Mouse (Mus musculus) erythroblast, adult 5-6 weeks (primary cell): ENCODE measurements around the gene Fbxl17. TPM values are rescaled to one million over a fixed set of nuclear protein-coding genes. Genes with fewer than 3 reads are reported as not detected.

ENCODE experiments used
- ATAC-seq: replicated peaks from 2 replicates; pipeline ENCODE4 v1.8.0; 2016; ENCODE audit warnings: moderate number of reproducible peaks, mild to moderate bottlenecking, moderate TSS enrichment, inconsistent platforms; ENCODE audit not compliant: poor library complexity, low FRiP score, severe bottlenecking
- total RNA-seq, 2 experiments: library from RNA; stranded (forward) in 1 of 2; stranded (reverse) in 1 of 2; fragments of 150-400 nt in 1 of 2; fragments of 200-764, 138-1000 nt in 1 of 2; gene quantifications; 2 replicates each; pipeline versions ENCODE4 v1.2.3 to v1.2.4; 2015 to 2017; ENCODE audit warnings: low replicate concordance in 2 of 2

Fbxl17 gene
- total RNA-seq, 2 experiments from 2014 or later, result 0.85 to 2.7 TPM

- no peak for ATAC-seq
These were observed 148.8 kb downstream of the Fbxl17 start for GRCm38 (mm10) chr17:63350876-63351509.

GRCm38 (mm10) chr17:63344101-63344500 lies 155.7 kb downstream of the Fbxl17 start:
- ATAC-seq, result no peak

- no peak for ATAC-seq
These were observed 156.7 kb downstream of the Fbxl17 start for GRCm38 (mm10) chr17:63343076-63343475.

- no peak for ATAC-seq
These were observed 157.4 kb downstream of the Fbxl17 start for GRCm38 (mm10) chr17:63342440-63342839.

- ATAC-seq, result no peak
These were observed 158.6 kb downstream of the Fbxl17 start for GRCm38 (mm10) chr17:63341203-63341602.

GRCm38 (mm10) chr17:63328888-63329287 lies 170.9 kb downstream of the Fbxl17 start:
- ATAC-seq, result no peak

- no peak for ATAC-seq
These were observed 173.6 kb downstream of the Fbxl17 start for GRCm38 (mm10) chr17:63326227-63326626.

GRCm38 (mm10) chr17:63324672-63325071 lies 175.1 kb downstream of the Fbxl17 start:
- no peak for ATAC-seq

- ATAC-seq, result peak; percentile 90
These were observed 175.8 kb downstream of the Fbxl17 start for GRCm38 (mm10) chr17:63324039-63324438.

GRCm38 (mm10) chr17:63322846-63323245 lies 177.0 kb downstream of the Fbxl17 start:
- no peak for ATAC-seq

GRCm38 (mm10) chr17:63321290-63321689 lies 178.5 kb downstream of the Fbxl17 start:
- ATAC-seq, result 0 out of 2 replicates have a peak, but pooled peaks have one; percentile 29

GRCm38 (mm10) chr17:63317518-63317917 lies 182.3 kb downstream of the Fbxl17 start:
- ATAC-seq, result no peak

- no peak for ATAC-seq
These were observed 184.0 kb downstream of the Fbxl17 start for GRCm38 (mm10) chr17:63315646-63316480.

- peak; percentile 68 for ATAC-seq
These were observed 187.0 kb downstream of the Fbxl17 start for GRCm38 (mm10) chr17:63312804-63313203.

GRCm38 (mm10) chr17:63312330-63312729 lies 187.5 kb downstream of the Fbxl17 start:
- peak; percentile 92 for ATAC-seq

GRCm38 (mm10) chr17:63311613-63312012 lies 188.2 kb downstream of the Fbxl17 start:
- peak; percentile 43 for ATAC-seq

GRCm38 (mm10) chr17:63310021-63310420 lies 189.8 kb downstream of the Fbxl17 start:
- no peak for ATAC-seq

GRCm38 (mm10) chr17:63303862-63304261 lies 196.0 kb downstream of the Fbxl17 start:
- ATAC-seq, result no peak

GRCm38 (mm10) chr17:63301822-63302393 lies 197.9 kb downstream of the Fbxl17 start:
- ATAC-seq, result no peak

- ATAC-seq, result no peak
These were observed 204.3 kb downstream of the Fbxl17 start for GRCm38 (mm10) chr17:63295471-63295870.

- no peak for ATAC-seq
These were observed 204.9 kb downstream of the Fbxl17 start for GRCm38 (mm10) chr17:63294961-63295360.
